ENCODE assay signal across 8 mouse cellular contexts in genomic region chr2:178326750-178327465, GRCm38 (mm10).
DNase-seq lines count a peak whose midpoint lies in the region; ATAC-seq lines count a peak whose summit lies in the region.

No protein-coding gene starts in this region.

- H3K4me2 ChIP-seq in lung, embryonic 15.5 days, result peak overlapping the region; percentile 22; the same call in 1 of the 2 replicates
- peak overlapping the region; percentile 57 for H3K4me2 ChIP-seq in hindbrain, embryonic 16.5 days (ENCODE audit: low read length)
- H3K4me2 ChIP-seq in neural tube, embryonic 14.5 days (ENCODE audit: low read depth, low read length), result peak overlapping the region; percentile 42; the same call in 1 of the 2 replicates

- peak; percentile 44; the same call in 1 of the 2 replicates for ATAC-seq in lung, embryonic 15.5 days (ENCODE audit: borderline replicate concordance, extremely low read depth, low FRiP score, low TSS enrichment)
- ATAC-seq in hindbrain, embryonic 16.5 days, result peak; percentile 50
- ATAC-seq in neural tube, embryonic 14.5 days (ENCODE audit: low read depth), result peak; percentile 62

- no peaks in the 10 kb centered on the region for H3K27me3 ChIP-seq in lung, embryonic 15.5 days
- H3K27me3 ChIP-seq in hindbrain, embryonic 16.5 days (replicated peaks; ENCODE audit: control insufficient read depth, insufficient read depth, low read length), result no peaks in the 10 kb centered on the region
- H3K27me3 ChIP-seq in neural tube, embryonic 14.5 days (ENCODE audit: control insufficient read depth, insufficient read depth, low read length), result no peaks in the 10 kb centered on the region

- peaks cover 10% of the 10 kb centered on the region; the same call in 1 of the 2 replicates for H3K4me1 ChIP-seq in lung, embryonic 15.5 days
- peaks cover 18% of the 10 kb centered on the region for H3K4me1 ChIP-seq in hindbrain, embryonic 16.5 days (ENCODE audit: control insufficient read depth, insufficient read depth, low read depth, low read length)
- H3K4me1 ChIP-seq in neural tube, embryonic 14.5 days (ENCODE audit: control insufficient read depth, insufficient read depth, low read length), result peaks cover 27% of the 10 kb centered on the region

- no peak overlapping the region for H3K4me3 ChIP-seq in lung, embryonic 15.5 days
- no peak overlapping the region for H3K4me3 ChIP-seq in hindbrain, embryonic 16.5 days (ENCODE audit: low read length)
- H3K4me3 ChIP-seq in neural tube, embryonic 14.5 days (ENCODE audit: low read depth, low read length), result no peak overlapping the region

- peak; percentile 12 for DNase-seq in cerebellum, adult 8-10 months
- DNase-seq in cerebellum, adult 11-12 months, result no peak
- DNase-seq in lung, postnatal 36 days, result no peak
- DNase-seq in embryo, embryonic 11 days, result no peak
- no peak for DNase-seq in left cerebral cortex, postnatal 10 days (ENCODE audit: extremely low spot score in 1 of 2, low spot score in 2 of 2)

- no peaks in the 10 kb centered on the region for H3K36me3 ChIP-seq in lung, embryonic 15.5 days
- peaks cover 2% of the 10 kb centered on the region; the same call in 1 of the 2 replicates for H3K36me3 ChIP-seq in hindbrain, embryonic 16.5 days (ENCODE audit: control insufficient read depth, insufficient read depth, low read length)
- H3K36me3 ChIP-seq in neural tube, embryonic 14.5 days (ENCODE audit: control insufficient read depth, insufficient read depth, low read length), result peaks cover under 1% of the 10 kb centered on the region; the same call in 1 of the 2 replicates

- H3K9ac ChIP-seq in lung, embryonic 15.5 days, result no peak overlapping the region
- peak overlapping the region; percentile 35; the same call in 1 of the 2 replicates for H3K9ac ChIP-seq in hindbrain, embryonic 16.5 days (ENCODE audit: low read depth, low read length)
- H3K9ac ChIP-seq in neural tube, embryonic 14.5 days (replicated peaks; ENCODE audit: low read depth, low read length), result no peak overlapping the region; the same call in 1 of the 2 replicates

- WGBS in lung, embryonic 15.5 days, result 18% methylated on average over 5 of the region's 5 CpGs
- WGBS in hindbrain, embryonic 16.5 days, result 24% methylated on average over 5 of the region's 5 CpGs
- 8% methylated on average over 5 of the region's 5 CpGs for WGBS in neural tube, embryonic 14.5 days

- H3K27ac ChIP-seq in lung, embryonic 15.5 days, result no peak overlapping the region
- peak overlapping the region; percentile 87 for H3K27ac ChIP-seq in hindbrain, embryonic 16.5 days (ENCODE audit: low read depth, low read length)
- peak overlapping the region; percentile 83 for H3K27ac ChIP-seq in neural tube, embryonic 14.5 days (ENCODE audit: low read depth, low read length)

- H3K9me3 ChIP-seq in lung, embryonic 15.5 days, result no peaks in the 10 kb centered on the region
- H3K9me3 ChIP-seq in hindbrain, embryonic 16.5 days (ENCODE audit: control insufficient read depth, low read length), result no peaks in the 10 kb centered on the region
- no peaks in the 10 kb centered on the region for H3K9me3 ChIP-seq in neural tube, embryonic 14.5 days (ENCODE audit: control insufficient read depth, low read length)

- intact Hi-C loops in left cerebral cortex, postnatal 10 days (cut with DNase I), result no loop called here
